Mouse (Mus musculus): ENCODE data around the gene Nfkb1. TPM values are rescaled to one million over a fixed set of nuclear protein-coding genes. Genes with fewer than 3 reads are reported as not detected.

Nfkb1 gene
- total and polyA plus RNA-seq, 3 experiments, result 271 to 369 (median 346) TPM

- Histone ChIP-seq H3K4me1 (ENCODE audit: control insufficient read depth in 1 of 2, insufficient read depth in 2 of 2) (peaks cover 0 to 6% of the 10 kb centered on the region in 2 experiments; a peak in 2 of 4 replicates), H3K9ac (ENCODE audit: insufficient read depth, low read depth) (no peak overlapping the region), H3K27ac (ENCODE audit: insufficient read depth, low read depth) (no peak overlapping the region), H3K27me3 (replicated peaks) (peaks cover 2% of the 10 kb centered on the region), H3K4me2 (ENCODE audit: insufficient read depth, low read depth, poor library complexity, severe bottlenecking) (no peak overlapping the region; the same call in none of the 2 replicates), H3K36me3 (replicated peaks in 1 of 2; ENCODE audit: control insufficient read depth in 1 of 2, insufficient read depth in 1 of 2, low read length in 1 of 2) (no peaks in the 10 kb centered on the region), H3K9me3 (replicated peaks; ENCODE audit: low read length) (no peaks in the 10 kb centered on the region), H3K4me3 (replicated peaks in 1 of 3; ENCODE audit: low read depth in 2 of 3, low read length in 2 of 3, poor library complexity in 1 of 3) (no peak overlapping the region), H3K79me2 (replicated peaks; ENCODE audit: control insufficient read depth, extremely low read depth, insufficient read depth, poor library complexity, severe bottlenecking) (no peaks in the 10 kb centered on the region)
- DNase-seq (ENCODE audit: extremely low read depth), result no peak
- in situ Hi-C loops (cut with MboI; ENCODE audit: low pct_ligation_motif_present, low pct_unique_long_range_greater_than_20kb, low sequenced_read_pairs), result no loop called here
- dilution Hi-C loops (cut with MboI; ENCODE audit: extremely low pct_ligation_motif_present, extremely low pct_unique_long_range_greater_than_20kb, low sequenced_read_pairs), result no loop called here
- TF ChIP-seq ETS1 (conservative IDR thresholded peaks at IDR 0.05; ENCODE audit: low read depth, low read length), result no peak
- TF ChIP-seq TCF12 (IDR thresholded peaks at IDR 0.05; ENCODE audit: low read depth, low read length), result no peak
- no peak for TF ChIP-seq SMC3 (IDR thresholded peaks at IDR 0.05; ENCODE audit: low read depth, low read length)
- TF ChIP-seq TBP (conservative IDR thresholded peaks at IDR 0.05; ENCODE audit: low read depth, low read length), result 0 out of 2 replicates have a peak, but pooled peaks have one; percentile 26
- no peak for TF ChIP-seq POLR2A (IDR thresholded peaks at IDR 0.05; ENCODE audit: low read depth, low read length)
- TF ChIP-seq ZNF384 (IDR thresholded peaks at IDR 0.05; ENCODE audit: low read depth, low read length), result no peak
- TF ChIP-seq HCFC1 (IDR thresholded peaks at IDR 0.05; ENCODE audit: low read depth, low read length), result no peak
- TF ChIP-seq ZKSCAN1 (IDR thresholded peaks at IDR 0.05; ENCODE audit: borderline replicate concordance, low read depth, low read length), result no peak
- no peak for TF ChIP-seq MEF2A (IDR thresholded peaks at IDR 0.05; ENCODE audit: borderline replicate concordance, low read depth, low read length)
- TF ChIP-seq MAZ (IDR thresholded peaks at IDR 0.05; ENCODE audit: low read depth, low read length), result no peak
- no peak for TF ChIP-seq KAT2A (IDR thresholded peaks at IDR 0.05; ENCODE audit: insufficient replicate concordance, low read length)
- peak; percentile 57 for TF ChIP-seq BHLHE40 (IDR thresholded peaks at IDR 0.05; ENCODE audit: low read depth, low read length)
- TF ChIP-seq CHD1 (IDR thresholded peaks at IDR 0.05; ENCODE audit: low read depth, low read length), result no peak; the same call in 1 of the 2 replicates
- peak; percentile 65; the same call in 1 of the 2 replicates for TF ChIP-seq MYC (IDR thresholded peaks at IDR 0.05; ENCODE audit: low read depth, low read length)
- TF ChIP-seq EP300 (IDR thresholded peaks at IDR 0.05; ENCODE audit: low read length), result no peak
- peak; percentile 72; the same call in 1 of the 2 replicates for TF ChIP-seq MXI1 (IDR thresholded peaks at IDR 0.05; ENCODE audit: low read depth, low read length)
- TF ChIP-seq GABPA (IDR thresholded peaks at IDR 0.05; ENCODE audit: insufficient replicate concordance, low read depth, low read length), result no peak
- no peak; the same call in 1 of the 2 replicates for TF ChIP-seq JUND (conservative IDR thresholded peaks at IDR 0.05; ENCODE audit: low read depth, low read length)
- TF ChIP-seq MAFK (IDR thresholded peaks at IDR 0.05; ENCODE audit: insufficient replicate concordance, low read length), result peak; percentile 64; the same call in 1 of the 2 replicates
- no peak for TF ChIP-seq POLR2AphosphoS2 (IDR thresholded peaks at IDR 0.05; ENCODE audit: low read depth, low read length)
- no peak for TF ChIP-seq RCOR1 (conservative IDR thresholded peaks at IDR 0.05; ENCODE audit: low read depth, low read length)
- 0 out of 2 replicates have a peak, but pooled peaks have one; percentile 12 for TF ChIP-seq IRF4 (IDR thresholded peaks at IDR 0.05; ENCODE audit: low read depth, low read length)
- TF ChIP-seq CTCF (conservative IDR thresholded peaks at IDR 0.05 in 1 of 2, IDR thresholded peaks at IDR 0.05 in 1 of 2; ENCODE audit: low read depth in 2 of 2, low read length in 2 of 2), result no peak
- TF ChIP-seq UBTF (IDR thresholded peaks at IDR 0.05; ENCODE audit: low read depth, low read length), result no peak
- no peak for TF ChIP-seq USF1 (IDR thresholded peaks at IDR 0.05; ENCODE audit: low read depth, low read length)
- 0 out of 2 replicates have a peak, but pooled peaks have one; percentile 25 for TF ChIP-seq MAX (IDR thresholded peaks at IDR 0.05; ENCODE audit: low read length)
- TF ChIP-seq ELF1 (IDR thresholded peaks at IDR 0.05; ENCODE audit: low read depth, low read length), result 0 out of 2 replicates have a peak, but pooled peaks have one; percentile 14
- TF ChIP-seq ZC3H11A (IDR thresholded peaks at IDR 0.05; ENCODE audit: low read depth, low read length), result no peak
- no peak for TF ChIP-seq NRF1 (IDR thresholded peaks at IDR 0.05; ENCODE audit: low read depth, low read length)
- TF ChIP-seq RAD21 (IDR thresholded peaks at IDR 0.05; ENCODE audit: low read depth, low read length), result no peak
- no peak for TF ChIP-seq JUN (IDR thresholded peaks at IDR 0.05; ENCODE audit: insufficient read depth, low read depth, low read length)
- peak; percentile 69; the same call in 1 of the 2 replicates for TF ChIP-seq SIN3A (IDR thresholded peaks at IDR 0.05; ENCODE audit: low read length)
- TF ChIP-seq CHD2 (IDR thresholded peaks at IDR 0.05; ENCODE audit: low read length), result peak; percentile 53; the same call in 1 of the 2 replicates
- no peak for TF ChIP-seq USF2 (conservative IDR thresholded peaks at IDR 0.05; ENCODE audit: low read depth, low read length)
- 0 out of 2 replicates have a peak, but pooled peaks have one; percentile 28 for TF ChIP-seq E2F4 (IDR thresholded peaks at IDR 0.05; ENCODE audit: insufficient replicate concordance, low read depth, low read length)
- no peak for TF ChIP-seq PAX5 (IDR thresholded peaks at IDR 0.05; ENCODE audit: low read length)
- no peak for TF ChIP-seq NELFE (IDR thresholded peaks at IDR 0.05; ENCODE audit: low read depth, low read length)
- no peak for TF ChIP-seq ZMIZ1 (IDR thresholded peaks at IDR 0.05; ENCODE audit: low read depth, low read length)
These were observed 19.8 kb upstream of the Nfkb1 start for GRCm38 (mm10) chr3:135711040-135711570.

All from CH12.LX (cell line).